Mouse (Mus musculus): ENCODE measurements around the gene Myog.

Myog gene

GRCm38 (mm10) chr1:134283108-134283507 lies 6.7 kb upstream of the Myog start:
- no peak for DNase-seq (ENCODE audit: extremely low read depth, low read depth)

- DNase-seq (ENCODE audit: extremely low read depth, low read depth), result no peak
Observed at GRCm38 (mm10) chr1:134285458-134286120, 4.2 kb upstream of the Myog start.

GRCm38 (mm10) chr1:134288239-134288638 lies 1.6 kb upstream of the Myog start:
- DNase-seq (ENCODE audit: extremely low read depth, low read depth), result no peak

DNA sequence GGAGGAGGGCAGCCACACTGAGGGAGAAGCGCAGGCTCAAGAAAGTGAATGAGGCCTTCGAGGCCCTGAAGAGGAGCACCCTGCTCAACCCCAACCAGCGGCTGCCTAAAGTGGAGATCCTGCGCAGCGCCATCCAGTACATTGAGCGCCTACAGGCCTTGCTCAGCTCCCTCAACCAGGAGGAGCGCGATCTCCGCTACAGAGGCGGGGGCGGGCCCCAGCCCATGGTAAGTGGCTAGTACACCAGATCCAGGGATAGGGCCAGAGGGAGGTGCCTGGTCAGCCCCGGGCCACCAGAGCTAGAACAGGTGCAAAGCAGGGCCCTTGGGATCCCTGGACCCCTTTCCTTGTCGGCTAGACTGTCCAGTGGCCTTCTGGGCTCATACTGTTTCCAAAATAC lies 511 bp downstream of the Myog start:
- DNase-seq (ENCODE audit: extremely low read depth, low read depth), result no peak

GRCm38 (mm10) chr1:134290909-134291308 lies 1.1 kb downstream of the Myog start:
- DNase-seq (ENCODE audit: extremely low read depth, low read depth), result no peak

DNA sequence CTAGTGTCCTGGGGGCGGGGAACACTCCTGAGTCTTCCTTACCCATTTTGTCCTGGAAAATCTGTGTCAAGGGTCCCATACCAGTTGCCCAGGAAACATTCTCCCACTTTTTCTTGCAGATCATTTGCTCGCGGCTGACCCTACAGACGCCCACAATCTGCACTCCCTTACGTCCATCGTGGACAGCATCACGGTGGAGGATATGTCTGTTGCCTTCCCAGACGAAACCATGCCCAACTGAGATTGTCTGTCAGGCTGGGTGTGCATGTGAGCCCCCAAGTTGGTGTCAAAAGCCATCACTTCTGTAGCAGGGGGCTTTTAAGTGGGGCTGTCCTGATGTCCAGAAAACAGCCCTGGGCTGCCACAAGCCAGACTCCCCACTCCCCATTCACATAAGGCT lies 1.8 kb downstream of the Myog start:
- DNase-seq (ENCODE audit: extremely low read depth, low read depth), result no peak

DNA sequence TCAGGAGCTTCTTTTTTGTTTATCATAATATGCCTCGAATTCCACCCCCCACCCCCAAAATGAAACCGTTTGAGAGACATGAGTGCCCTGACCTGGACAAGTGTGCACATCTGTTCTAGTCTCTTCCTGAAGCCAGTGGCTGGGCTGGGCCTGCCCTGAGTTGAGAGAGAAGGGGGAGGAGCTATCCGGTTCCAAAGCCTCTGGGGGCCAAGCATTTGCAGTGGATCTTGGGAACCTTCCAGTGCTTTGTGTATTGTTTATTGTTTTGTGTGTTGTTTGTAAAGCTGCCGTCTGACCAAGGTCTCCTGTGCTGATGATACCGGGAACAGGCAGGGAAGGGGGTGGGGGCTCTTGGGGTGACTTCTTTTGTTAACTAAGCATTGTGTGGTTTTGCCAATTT lies 2.3 kb downstream of the Myog start:
- DNase-seq (ENCODE audit: extremely low read depth, low read depth), result no peak

DNA sequence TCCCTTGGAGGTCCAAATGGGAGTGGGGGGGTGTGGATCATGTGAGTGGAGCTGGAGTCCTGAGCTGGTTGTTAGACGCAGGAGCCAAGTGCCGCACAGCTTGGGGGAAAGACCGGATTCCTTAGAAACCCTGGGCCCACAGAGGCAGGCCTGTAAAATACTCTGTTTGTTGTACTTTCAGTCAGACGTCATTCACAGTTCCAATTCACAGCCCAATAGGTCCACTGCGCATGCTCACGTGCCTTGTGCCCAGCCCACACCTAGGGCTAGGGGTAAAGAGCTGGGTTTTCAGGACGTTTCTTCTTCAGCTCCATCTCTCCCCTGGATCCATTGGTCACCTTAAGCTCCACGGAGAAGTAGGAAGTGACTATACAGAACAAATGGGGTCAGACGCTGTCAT lies 2.8 kb downstream of the Myog start:
- DNase-seq (ENCODE audit: extremely low read depth, low read depth), result no peak

- no peak for DNase-seq (ENCODE audit: extremely low read depth, low read depth)
Observed at GRCm38 (mm10) chr1:134293276-134293675, 3.5 kb downstream of the Myog start.

DNA sequence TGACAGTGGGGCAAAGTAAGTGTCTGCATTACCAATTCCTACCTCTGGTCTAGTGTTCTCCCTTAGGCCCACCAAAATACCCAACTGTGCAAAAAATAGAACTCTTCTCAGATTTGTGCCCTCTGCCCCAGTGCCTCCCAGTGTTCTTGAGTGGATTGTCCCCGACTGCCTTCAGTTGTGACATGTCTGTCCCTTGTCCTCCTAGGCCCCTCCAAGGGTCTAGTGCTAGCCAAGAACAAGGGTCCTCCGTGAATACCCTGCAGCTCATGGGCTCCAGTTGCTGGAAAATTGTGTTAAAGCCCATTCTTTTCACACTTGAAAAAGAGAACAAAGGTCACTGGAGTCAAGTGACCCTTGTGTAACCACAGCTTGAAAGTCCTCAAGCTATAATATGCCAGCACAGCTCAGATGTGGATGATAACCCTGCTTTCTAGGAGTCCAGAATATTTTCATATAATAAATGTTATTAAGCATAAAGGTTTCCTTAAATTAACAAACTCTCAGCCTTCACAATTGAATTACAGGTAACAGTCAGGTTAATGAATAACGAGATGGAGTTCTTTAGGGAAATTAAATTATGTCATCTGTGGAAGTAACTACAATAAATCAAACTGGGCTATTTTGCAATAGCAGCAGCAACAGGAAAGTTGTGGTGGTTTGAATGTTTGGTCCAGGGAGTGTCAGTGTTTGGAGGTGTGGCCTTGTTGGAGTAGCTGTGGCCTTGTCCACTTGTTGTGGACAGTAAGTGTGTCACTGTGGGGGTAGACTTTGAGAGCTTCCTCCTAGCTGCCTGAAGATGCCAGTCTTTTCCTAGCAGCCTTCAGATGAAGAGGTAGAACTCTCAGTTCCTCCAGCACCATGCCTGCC lies 4.2 kb downstream of the Myog start:
- DNase-seq (ENCODE audit: extremely low read depth, low read depth), result no peak

GRCm38 (mm10) chr1:134297265-134297664 lies 7.5 kb downstream of the Myog start:
- no peak for DNase-seq (ENCODE audit: extremely low read depth, low read depth)

DNA sequence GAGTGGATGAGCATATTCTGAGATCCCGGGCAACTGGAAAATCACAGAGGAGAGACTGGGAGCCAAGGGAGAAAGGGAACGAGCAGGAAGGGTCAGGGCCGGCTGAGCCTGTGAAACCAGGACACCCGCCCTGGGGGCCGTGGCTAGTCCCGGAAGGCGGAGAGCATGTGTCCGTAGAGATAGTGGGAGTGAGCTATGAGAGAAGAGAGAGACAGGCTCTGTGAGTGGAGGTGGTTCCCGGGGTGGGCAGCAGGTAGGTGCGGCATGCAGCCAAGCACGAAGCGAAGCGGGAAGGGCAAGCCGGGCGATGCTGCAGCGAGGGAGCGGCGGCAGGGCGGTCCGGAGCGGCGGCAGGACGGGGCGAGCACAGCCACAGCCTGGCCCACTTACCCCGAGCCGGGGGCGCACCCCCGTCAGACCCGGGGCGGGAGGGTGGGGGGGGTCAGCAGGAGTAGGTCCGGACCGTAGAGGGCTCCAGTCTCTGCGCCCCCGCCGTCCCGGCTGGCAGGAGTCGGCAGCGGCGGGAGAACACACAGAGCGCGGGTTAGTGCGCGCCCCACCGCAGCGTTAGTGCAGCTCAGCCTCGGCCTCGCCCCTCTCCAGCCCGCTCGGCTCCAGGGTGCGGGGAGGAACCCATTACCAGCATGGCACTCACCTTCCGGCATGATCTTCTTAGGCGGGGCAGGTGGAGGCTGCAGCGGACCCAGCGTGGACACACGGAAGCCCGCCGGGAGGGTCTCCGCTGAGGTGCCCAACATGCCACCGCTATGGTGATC lies 9.0 kb downstream of the Myog start:
- no peak for DNase-seq (ENCODE audit: extremely low read depth, low read depth)

DNA sequence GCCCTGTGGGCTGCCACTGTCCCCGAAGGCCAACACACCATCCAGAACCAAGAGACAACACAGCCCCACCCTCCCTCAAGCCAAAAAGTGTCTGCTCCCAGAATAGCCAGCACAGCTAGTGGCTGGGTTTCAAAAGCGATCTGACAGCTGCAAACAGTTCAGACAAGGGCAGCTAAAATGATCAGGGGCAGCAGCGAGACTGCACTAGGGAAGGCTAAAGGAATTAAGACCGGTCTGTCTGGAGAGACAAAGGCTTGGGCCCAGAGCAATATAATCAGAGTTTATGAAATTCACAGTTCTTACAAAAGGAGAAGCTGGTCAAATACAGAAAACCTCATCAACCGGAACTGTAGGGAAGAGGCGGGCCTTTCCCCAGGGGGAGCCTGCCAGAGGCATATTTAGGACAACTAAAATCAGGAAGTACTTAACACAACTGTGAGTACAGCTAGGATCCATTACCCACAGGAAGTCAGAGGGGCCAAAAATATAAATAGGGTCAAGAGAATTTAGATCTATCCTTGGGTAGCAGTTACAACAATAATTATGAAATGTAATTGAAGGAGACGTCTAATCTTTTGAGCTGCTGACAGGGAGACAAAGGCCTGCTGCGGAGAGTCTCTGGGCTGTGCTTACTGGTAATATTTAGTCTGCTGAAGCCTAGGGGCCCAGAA lies 12.9 kb downstream of the Myog start:
- peak; percentile 84 for DNase-seq (ENCODE audit: extremely low read depth, low read depth)

- DNase-seq (ENCODE audit: extremely low read depth, low read depth), result no peak
Observed at GRCm38 (mm10) chr1:134304940-134305339, 15.2 kb downstream of the Myog start.

DNA sequence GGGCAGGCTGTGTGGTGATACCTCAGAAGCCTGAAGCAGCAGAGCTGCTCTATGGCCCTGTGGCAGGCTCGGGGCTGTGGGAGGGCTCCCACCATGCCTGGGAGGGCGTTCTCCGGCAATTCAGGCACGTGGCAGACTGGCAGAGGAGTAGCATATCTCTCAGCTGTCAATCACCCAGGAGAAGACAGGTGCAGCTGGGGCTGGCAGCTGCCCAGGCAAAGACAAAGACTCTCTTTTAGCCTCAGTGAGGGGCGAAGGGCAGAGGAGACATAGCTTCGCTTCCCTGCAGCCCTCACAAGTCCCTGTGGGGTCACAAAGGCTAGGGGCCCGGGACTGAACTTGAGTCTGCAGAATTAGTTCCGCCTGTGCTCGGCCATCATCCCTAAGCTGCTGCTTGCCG lies 17.6 kb downstream of the Myog start:
- DNase-seq (ENCODE audit: extremely low read depth, low read depth), result no peak

GRCm38 (mm10) chr1:134310291-134310690 lies 20.5 kb downstream of the Myog start:
- DNase-seq (ENCODE audit: extremely low read depth, low read depth), result no peak

DNA sequence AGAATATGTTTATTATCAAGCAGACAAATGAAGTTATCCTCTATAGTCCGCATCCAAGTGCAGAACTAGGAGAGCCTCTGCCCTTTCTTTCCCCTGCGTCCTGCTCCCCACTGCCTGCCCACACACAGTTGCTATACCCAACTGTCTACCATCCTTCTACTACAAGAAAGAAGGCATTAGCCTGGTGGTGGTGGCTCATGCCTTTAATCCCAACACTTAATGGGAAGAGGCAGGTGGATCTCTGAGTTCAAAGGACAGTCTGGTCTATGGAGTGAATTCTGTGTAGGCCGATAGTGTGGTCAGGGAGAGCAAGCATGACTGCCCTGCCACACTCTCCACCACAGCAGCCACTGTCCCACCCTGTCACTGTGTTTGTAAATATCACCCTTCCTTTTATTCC lies 20.9 kb downstream of the Myog start:
- DNase-seq (ENCODE audit: extremely low read depth, low read depth), result no peak

DNA sequence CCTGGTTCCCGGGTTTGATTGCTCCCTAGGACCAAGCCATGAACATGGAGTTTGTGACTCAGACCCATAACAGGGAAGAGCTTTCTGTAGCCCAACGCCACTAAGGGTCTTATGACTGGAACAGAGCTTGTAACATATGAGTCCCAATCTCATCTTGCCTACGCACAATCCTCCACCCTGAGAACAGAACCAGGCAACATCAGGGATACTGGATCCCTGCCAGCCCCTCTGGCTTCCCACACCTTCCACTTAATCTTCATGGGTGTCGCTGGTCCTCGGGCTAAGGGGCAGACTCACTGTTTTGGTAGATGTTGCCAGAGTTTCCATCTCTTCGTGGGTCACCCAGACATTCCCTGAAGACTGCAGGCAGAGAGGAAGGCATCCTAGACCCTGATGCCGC lies 22.0 kb downstream of the Myog start:
- no peak for DNase-seq (ENCODE audit: extremely low read depth, low read depth)

GRCm38 (mm10) chr1:134315181-134315580 lies 25.4 kb downstream of the Myog start:
- no peak for DNase-seq (ENCODE audit: extremely low read depth, low read depth)

GRCm38 (mm10) chr1:134316361-134316760 lies 26.6 kb downstream of the Myog start:
- no peak for DNase-seq (ENCODE audit: extremely low read depth, low read depth)

GRCm38 (mm10) chr1:134318261-134318660 lies 28.5 kb downstream of the Myog start:
- no peak for DNase-seq (ENCODE audit: extremely low read depth, low read depth)

All from MEL-GATA-1-ER (cell line).